Mouse (Mus musculus) spleen, postnatal 14 days (tissue): ENCODE results near the gene Dag1.
A peak's percentile ranks its signal among the peaks of the same experiment; 100 is the strongest.
"Not testable (repeated sequence)": the region's sequence is repeated elsewhere in the genome, so short reads cannot be mapped to it uniquely, and the experiment has no call there.

Source experiments
- DNase-seq, 2 experiments: peaks; one replicate each; pipeline ENCODE4 v3.0.0; 2021 to 2022; ENCODE audit warnings: low spot score in 2 of 2

Dag1 gene

DNA sequence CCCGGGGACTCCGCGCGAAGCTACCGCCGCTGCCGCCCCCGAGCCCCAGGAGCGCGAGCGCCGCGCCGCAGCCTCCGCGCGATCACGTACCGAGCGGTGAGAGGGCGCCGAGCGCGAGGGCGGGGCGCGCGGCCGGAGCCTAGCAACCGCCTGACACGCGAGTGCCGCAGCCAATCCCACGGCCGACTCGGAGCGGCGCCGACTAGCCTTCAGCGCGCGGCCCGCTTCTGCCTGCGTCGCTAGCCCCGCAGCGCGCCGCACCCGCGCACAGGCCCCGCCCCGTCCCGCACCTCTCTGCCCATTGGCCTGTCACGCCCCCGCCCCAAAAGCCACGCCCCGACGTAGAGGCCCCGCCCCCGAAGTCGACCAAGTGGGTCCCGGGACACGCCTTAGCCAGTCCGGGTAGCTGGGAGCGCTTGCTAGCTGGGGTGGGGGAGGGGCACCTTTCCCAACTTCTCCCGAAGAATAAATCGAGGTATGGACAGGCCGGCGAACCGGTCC is at the start of gene Dag1:
Dag1 (minus strand) TSS at position 269 of the 501 bp plus-strand sequence.
- peak; percentile 96 to 97 for DNase-seq

DNA sequence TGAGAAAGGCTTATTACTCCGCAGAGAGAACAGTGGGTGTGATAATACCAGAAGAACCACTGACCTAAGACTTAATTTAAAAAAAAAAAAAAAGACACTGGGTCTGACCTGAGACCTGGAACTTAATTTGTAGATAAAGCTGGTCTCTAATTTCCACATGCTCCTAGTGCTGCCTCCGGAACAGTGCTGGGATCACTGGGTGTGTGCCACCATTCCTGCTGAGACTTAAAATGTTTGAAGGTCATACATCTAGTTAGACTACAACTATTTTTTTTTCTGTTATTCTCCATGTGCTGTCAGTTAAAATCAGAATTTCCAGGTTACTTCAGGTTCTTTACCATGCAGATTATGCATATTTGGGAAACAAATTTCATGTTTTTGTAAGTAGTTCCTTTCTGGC is 44.4 kb upstream of the Dag1 start:
- no peak for DNase-seq

- DNase-seq, result no peak
Measured at GRCm38 (mm10) chr9:108307021-108307807, 43.5 kb upstream of the Dag1 start.

DNA sequence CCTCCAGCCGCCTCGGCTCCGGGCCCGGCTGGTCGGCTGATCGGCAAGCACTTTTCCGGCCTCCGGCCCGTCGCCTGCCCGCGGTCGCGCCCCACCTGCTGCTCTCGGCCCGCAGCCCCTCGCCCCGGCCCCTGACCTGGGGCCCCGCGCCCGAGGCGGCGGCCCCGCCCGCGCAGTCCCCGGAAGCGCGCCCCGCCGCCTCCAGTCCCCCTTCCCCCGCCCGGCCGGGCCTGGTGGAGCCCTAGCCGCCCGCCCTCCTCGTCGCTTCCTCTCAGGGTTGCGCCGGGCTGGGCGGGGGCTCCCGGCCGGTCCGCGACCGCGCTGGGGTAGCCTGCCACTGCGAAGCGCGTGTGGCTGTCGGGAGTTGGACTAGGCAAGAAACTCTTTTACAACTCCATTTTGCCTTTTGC is 42.8 kb upstream of the Dag1 start:
- peak; percentile 73 to 82 for DNase-seq

GRCm38 (mm10) chr9:108305629-108306520 is 42.1 kb upstream of the Dag1 start, which contains the start of the genes Rhoa and Tcta:
Rhoa (plus strand) TSS chr9:108306129.
Tcta (minus strand) TSS chr9:108306160.
- peak; percentile 93 to 95 for DNase-seq

- peak; percentile 7 to 11 for DNase-seq
Measured at GRCm38 (mm10) chr9:108305170-108305569, 41.4 kb upstream of the Dag1 start.

- no peak for DNase-seq
Measured at GRCm38 (mm10) chr9:108304716-108305115, 41.0 kb upstream of the Dag1 start.

DNA sequence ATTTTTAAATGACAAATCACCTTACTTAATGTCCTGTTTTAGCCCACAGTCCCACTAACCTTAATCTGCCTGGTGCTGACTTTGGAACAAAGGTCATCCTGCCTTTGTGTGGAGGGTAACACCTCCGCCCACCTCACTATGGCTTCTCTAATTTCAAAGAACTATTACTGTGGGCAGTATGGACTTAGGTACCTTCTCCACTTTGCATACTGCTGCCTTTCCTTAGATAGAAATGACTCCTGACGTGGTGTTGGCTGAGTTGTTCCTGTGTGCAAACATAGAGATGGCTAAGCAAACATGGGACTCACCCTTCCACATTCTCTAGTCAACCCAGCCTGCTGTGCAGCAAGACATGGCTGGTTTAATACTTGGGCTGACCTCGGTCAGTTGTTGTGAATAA is 38.1 kb upstream of the Dag1 start:
- DNase-seq, result no peak

DNA sequence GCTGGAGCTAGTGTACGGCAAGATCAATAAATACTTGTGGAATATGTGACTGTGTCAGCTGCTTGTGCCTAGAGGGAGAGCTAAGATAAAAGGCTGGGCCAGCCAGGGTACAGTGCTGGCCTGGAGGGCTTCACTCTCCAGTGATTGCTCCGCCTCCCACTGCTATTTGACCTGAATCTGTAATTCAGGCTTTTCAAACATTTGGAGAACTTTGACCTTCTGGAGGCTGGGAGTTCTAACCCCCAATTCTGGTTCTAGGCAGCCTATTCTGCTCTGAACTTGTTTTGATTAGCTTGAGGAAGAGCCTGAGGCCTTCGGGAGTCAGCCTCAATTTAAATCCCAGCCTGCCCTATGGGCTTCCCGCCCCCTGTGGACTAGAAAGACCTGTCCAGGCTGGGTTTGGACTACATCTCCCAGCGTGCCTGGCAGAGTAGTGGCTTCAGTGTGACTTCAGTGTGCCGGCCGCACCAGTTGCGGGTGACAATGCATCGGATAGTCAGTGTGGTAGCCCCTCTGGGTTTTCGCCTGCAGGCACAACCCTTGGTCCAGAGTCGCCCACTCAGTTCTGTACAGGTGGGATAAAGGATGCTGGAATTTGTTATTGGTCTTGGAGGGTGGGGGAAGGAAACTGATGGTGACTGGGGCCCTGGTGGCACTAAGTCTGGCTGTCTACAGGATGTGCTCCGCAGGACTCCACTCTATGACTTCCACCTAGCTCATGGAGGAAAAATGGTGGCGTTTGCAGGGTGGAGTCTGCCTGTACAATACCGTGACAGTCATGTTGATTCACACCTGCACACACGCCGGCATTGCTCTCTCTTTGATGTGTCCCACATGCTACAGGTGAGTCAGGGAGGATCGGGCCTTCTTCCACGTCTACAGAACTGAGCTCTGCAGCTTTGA is 32.9 kb upstream of the Dag1 start, which contains the start of gene Amt:
Amt (plus strand) TSS at position 401 of the 903 bp plus-strand sequence.
- no peak for DNase-seq

- DNase-seq, result no peak
Measured at GRCm38 (mm10) chr9:108290773-108291172, 27.0 kb upstream of the Dag1 start.

DNA sequence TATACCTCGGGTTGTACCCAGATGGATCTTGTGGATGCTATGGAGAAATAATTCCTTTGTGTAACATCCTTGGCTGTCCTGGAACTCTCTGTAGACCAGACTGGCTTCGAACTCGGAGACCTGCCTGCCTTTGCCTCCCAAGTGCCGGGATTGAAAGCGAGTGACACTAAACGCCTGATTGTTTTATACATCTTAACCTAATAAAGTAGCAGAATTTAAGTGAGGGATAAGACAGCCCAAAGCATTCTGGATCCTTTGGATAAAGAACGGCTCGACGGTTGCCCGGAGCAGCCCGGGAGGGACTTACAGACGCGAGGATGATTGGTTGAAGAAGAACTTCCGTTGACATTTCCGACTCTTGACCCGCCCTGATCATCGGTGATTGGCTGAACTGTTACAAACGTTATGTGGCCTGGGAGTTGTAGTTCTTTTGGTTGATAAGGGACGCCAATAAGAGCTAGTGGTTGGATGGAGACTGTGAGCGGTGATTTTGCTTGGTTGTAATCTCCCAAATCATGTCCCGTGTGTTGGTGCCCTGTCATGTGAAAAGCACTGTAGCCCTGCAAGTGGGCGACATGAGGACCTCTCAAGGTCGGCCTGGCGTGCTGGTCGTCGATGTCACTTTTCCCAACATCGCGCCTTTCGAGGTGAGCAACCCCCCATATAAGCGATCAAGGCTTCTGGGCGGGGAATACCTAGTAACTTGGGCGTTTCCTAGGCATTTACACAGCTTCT is 26.4 kb upstream of the Dag1 start, which contains the start of gene Nicn1:
Nicn1 (plus strand) TSS at position 414 of the 735 bp plus-strand sequence.
- DNase-seq, result peak; percentile 71 to 80

- DNase-seq, result no peak
Measured at GRCm38 (mm10) chr9:108289347-108289746, 25.6 kb upstream of the Dag1 start.

GRCm38 (mm10) chr9:108287526-108288238 is 23.9 kb upstream of the Dag1 start:
- DNase-seq, result not testable (repeated sequence)

DNA sequence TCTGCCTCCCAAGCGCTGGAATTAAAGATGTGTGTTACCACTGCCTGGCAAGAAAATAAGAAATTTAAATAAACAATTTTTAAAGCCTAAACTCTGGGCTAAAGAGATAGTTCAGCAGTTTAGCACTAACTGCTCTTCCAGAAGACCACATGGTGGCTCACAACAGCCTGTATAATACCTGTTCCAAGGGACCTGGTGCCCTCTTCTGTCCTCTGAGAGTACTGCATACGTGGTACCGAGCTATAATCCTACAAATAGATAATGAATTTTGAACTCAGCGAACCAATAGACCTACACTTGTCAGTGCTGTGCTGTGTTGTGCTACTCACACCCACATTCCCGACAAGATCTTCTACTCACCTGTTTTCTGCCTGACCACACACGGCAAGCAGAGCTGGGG is 20.7 kb upstream of the Dag1 start:
- DNase-seq, result peak; percentile 59 to 78

DNA sequence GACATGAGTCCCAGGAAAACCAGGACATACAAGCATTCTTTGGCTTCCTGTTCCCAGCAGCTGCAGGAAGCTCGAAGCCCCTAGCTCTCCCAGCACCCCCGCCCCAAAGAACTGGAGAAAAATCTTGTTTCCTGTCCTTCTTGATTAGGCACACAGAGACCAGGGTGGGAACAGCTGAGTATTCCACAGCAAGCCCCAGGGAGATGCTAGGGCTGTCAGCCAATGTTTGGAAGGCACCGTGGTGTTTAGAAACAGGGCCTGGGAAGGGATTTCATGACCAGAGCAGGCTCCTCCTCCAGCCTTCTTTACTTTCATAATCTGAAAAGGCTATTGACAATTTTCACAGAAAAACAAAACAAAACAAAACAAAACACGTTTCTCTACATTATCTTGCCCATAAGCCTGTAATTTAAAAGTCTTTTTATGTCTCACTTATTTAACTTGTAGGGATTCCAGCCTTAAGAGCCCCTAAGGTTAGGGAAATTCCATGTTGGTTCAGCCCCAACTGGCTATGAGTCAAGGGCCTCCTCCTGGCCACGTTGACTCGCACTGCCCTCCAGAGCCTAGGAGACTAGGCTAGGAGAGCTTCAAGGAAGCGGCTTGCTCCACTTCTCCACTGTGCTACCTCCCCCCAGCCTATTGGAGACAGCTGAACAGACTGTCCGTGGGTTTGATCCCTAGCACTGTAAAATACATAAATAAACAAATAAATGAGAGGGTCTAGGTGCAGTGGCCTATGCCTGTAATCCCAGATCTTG is 16.5 kb upstream of the Dag1 start:
- DNase-seq, result no peak

GRCm38 (mm10) chr9:108278697-108279450 is 15.1 kb upstream of the Dag1 start:
- DNase-seq, result peak; percentile 29 to 59

DNA sequence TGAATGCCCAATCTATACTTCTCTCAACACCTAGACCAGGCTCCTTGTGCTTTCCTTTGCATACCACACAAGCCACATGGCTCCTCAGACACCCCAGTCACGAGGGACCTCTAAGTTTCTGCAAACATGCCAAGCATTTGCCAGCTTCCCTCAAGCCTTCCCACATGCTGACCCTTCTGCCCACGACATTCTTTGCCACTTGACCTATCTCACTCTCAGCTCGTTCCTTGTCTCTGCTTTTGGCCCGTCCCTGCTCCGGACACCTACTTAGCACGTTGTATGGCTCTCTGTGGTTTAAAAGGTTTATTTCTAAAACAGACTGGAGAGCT is 11.5 kb upstream of the Dag1 start:
- no peak for DNase-seq
